Mouse (Mus musculus) liver, embryonic 15.5 days (tissue): Measurements from ENCODE around the gene Acan. TPM values are rescaled to one million over a fixed set of nuclear protein-coding genes. Genes with fewer than 3 reads are reported as not detected.
A peak's percentile ranks its signal among the peaks of the same experiment; 100 is the strongest.

Experiments used
- ATAC-seq: fragments of 200-750 bp; cut with Nextera tagmentation; 2 replicates; pipeline ENCODE4 v1.8.0; 2017; ENCODE audit warnings: moderate number of reproducible peaks, mild to moderate bottlenecking, moderate library complexity; ENCODE audit not compliant: insufficient read depth
- H3K27ac ChIP-seq: fragments of 300-500 bp; sonication (generic); replicated peaks from 2 replicates; pipeline ENCODE4 v1.5.1; 2015; ENCODE audit warnings: mild to moderate bottlenecking, inconsistent platforms
- H3K27me3 ChIP-seq: fragments of 300-500 bp; sonication (generic); 2 replicates; pipeline ENCODE4 v1.6.1; 2015; ENCODE audit warnings: mild to moderate bottlenecking, inconsistent platforms
- H3K36me3 ChIP-seq: fragments of 300-500 bp; sonication (generic); replicated peaks from 2 replicates; pipeline ENCODE4 v1.6.1; 2015; ENCODE audit warnings: moderate library complexity, mild to moderate bottlenecking, inconsistent platforms
- H3K4me1 ChIP-seq: fragments of 300-500 bp; sonication (generic); replicated peaks from 2 replicates; pipeline ENCODE4 v1.6.1; 2015; ENCODE audit warnings: inconsistent platforms
- H3K4me2 ChIP-seq: fragments of 300-500 bp; sonication (generic); 2 replicates; pipeline ENCODE4 v1.6.1; 2015; ENCODE audit warnings: moderate library complexity, mild to moderate bottlenecking, inconsistent platforms
- H3K4me3 ChIP-seq: fragments of 300-500 bp; sonication (generic); replicated peaks from 2 replicates; pipeline ENCODE4 v1.5.1; 2015; ENCODE audit warnings: mild to moderate bottlenecking, inconsistent platforms
- H3K9ac ChIP-seq: fragments of 300-500 bp; sonication (generic); 2 replicates; pipeline ENCODE4 v1.6.1; 2015; ENCODE audit warnings: moderate library complexity, mild to moderate bottlenecking, inconsistent platforms
- H3K9me3 ChIP-seq: fragments of 300-500 bp; sonication (generic); replicated peaks from 2 replicates; pipeline ENCODE4 v1.6.1; 2016; ENCODE audit warnings: inconsistent platforms
- WGBS: fragments of 180-500 bp; shearing (Covaris S2); methylation state at CpG from one replicate; pipeline ENCODE4 v1.1.7; 2015; ENCODE audit warnings: mixed read lengths; ENCODE audit not compliant: insufficient replicate concordance; 5-methylcytosine and 5-hydroxymethylcytosine counted together
- polyA plus RNA-seq: library from polyadenylated mRNA; unstranded; fragments of >200 nt; fragmentation: Nextera tagmentation; extraction: Ambion mirVana; gene quantifications from 2 replicates; pipeline ENCODE4 v1.2.1, GENCODE M21; 2015

The Acan gene
- polyA plus RNA-seq, 1 experiment from 2014 or later, result 0.33 TPM

DNA sequence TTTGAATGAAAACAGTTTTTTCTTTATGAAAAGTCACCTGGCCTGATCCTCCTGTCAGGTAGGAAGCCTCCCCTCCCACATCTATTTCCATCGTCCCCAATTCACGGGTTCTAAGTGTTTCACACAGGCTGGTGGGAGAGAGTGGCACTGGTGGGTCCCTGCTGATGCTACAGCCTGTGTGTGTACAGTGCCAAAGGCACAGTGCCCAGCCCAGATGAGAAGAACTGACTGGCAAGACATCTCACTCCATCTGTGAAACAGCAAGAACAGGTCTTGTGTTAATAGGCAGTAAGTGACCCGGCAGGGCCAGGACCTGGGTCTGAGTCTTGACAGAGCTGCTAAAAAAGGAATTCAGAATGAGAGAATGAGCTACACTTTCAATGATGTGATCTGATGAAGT, 25.9 kb downstream of the Acan start:
- Histone ChIP-seq H3K9me3 (no peaks in the 10 kb centered on the region), H3K9ac (no peak overlapping the region), H3K4me1 (no peaks in the 10 kb centered on the region), H3K4me2 (no peak overlapping the region), H3K27me3 (no peaks in the 10 kb centered on the region), H3K27ac (no peak overlapping the region), H3K4me3 (no peak overlapping the region), H3K36me3 (no peaks in the 10 kb centered on the region)
- 44% methylated on average over 3 of the region's 3 CpGs for WGBS
- no peak for ATAC-seq

DNA sequence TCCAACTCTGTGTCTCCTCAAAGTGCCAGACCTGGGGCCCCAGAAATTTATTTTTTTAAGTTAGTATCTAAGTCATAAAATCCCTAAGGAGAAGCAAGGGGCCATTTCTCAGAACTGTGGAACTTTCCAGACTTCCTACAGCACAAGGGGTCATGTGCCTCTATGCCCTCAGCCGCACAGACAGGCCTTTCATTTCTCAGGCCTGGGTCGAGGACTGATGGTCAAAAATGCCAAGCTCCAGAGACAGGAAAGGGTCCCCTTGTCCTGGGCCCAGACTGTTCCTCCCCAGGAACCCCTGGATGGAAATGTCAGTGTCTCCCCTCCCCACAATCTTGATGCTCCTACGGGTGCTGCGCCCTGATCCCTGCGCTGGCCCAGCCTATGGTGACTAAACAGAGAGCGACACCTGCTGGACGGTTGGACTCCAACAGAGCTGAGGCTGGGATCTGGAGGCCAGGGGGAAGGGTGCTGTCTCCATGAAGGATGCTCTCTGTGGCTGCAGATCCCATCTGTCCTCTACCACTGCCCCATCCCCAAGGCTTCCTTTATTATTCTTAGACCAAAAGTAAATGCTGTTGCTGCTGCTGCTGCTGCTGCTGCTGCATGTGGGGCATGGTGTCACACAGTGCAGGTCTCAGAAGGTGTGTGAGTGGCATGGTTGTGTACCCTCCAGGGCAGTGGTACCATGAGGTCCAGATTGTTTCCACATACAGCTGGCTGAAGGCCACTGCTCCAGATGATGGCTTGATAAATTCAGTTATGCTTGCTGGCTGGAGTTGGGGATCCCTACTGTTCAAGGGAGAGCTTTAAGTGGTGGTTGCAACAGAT, 27.5 kb downstream of the Acan start:
- Histone ChIP-seq H3K4me3 (no peak overlapping the region), H3K4me1 (no peaks in the 10 kb centered on the region), H3K27me3 (no peaks in the 10 kb centered on the region), H3K9ac (no peak overlapping the region), H3K27ac (no peak overlapping the region), H3K36me3 (no peaks in the 10 kb centered on the region), H3K4me2 (no peak overlapping the region), H3K9me3 (no peaks in the 10 kb centered on the region)
- ATAC-seq, result no peak
- WGBS, result 19% methylated on average over 7 of the region's 7 CpGs

GRCm38 (mm10) chr7:79089111-79089510, 35.8 kb downstream of the Acan start:
- H3K36me3 ChIP-seq, result no peaks in the 10 kb centered on the region
- no peaks in the 10 kb centered on the region for H3K4me1 ChIP-seq
- no peak overlapping the region for H3K9ac ChIP-seq
- no peak for ATAC-seq
- no peak overlapping the region for H3K27ac ChIP-seq
- no peak overlapping the region for H3K4me2 ChIP-seq
- H3K4me3 ChIP-seq, result no peak overlapping the region
- no peaks in the 10 kb centered on the region for H3K9me3 ChIP-seq
- WGBS, result 44% methylated on average over 4 of the region's 4 CpGs
- H3K27me3 ChIP-seq, result no peaks in the 10 kb centered on the region

DNA sequence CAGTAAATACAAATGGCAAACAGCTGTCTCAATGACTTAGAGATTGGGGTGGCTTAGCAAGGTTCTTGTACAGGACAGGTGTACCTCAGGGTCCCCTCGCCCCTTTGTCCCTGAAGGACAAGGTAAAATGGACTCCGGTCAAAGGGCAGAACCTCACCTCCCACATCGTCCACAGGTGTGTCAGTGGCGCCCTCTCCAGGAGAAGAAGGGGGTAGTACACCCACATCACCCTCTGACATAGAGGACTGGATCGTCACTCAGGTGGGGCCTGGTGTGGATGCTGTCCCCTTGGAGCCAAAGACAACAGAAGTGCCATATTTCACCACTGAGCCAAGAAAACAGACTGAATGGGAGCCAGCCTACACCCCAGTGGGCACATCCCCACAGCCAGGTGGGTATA, 43.2 kb downstream of the Acan start:
- Histone ChIP-seq H3K27me3 (0 out of 2 replicates have a peak, but pooled peaks cover 3% of the 10 kb centered on the region), H3K9me3 (no peaks in the 10 kb centered on the region), H3K36me3 (no peaks in the 10 kb centered on the region), H3K9ac (no peak overlapping the region), H3K4me3 (no peak overlapping the region), H3K4me1 (no peaks in the 10 kb centered on the region), H3K4me2 (no peak overlapping the region), H3K27ac (no peak overlapping the region)
- ATAC-seq, result no peak
- WGBS, result 48% methylated on average over 5 of the region's 5 CpGs

DNA sequence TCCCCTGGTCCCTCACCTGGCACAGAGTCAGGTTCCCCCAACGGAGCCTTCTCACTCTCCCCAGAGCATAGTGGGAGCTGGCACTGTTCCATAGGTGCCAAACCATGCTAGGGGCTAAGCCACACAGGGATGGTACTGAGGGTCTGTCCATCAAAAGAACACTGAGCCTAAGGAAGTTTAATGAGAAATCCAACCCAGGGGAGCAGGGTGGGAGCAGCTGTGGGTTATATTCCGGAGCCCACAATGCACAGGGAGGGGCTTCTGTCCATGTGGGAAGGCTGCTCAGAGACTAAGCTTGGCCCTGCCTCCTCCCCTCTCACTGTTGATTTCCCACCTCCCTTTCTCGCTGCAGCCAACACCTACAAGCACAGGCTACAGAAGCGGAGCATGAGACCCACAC, 60.6 kb downstream of the Acan start:
- H3K27me3 ChIP-seq, result no peaks in the 10 kb centered on the region
- no peak overlapping the region for H3K4me2 ChIP-seq
- H3K9me3 ChIP-seq, result no peaks in the 10 kb centered on the region
- no peak overlapping the region for H3K9ac ChIP-seq
- no peaks in the 10 kb centered on the region for H3K36me3 ChIP-seq
- no peak overlapping the region for H3K27ac ChIP-seq
- H3K4me3 ChIP-seq, result no peak overlapping the region
- no peak for ATAC-seq
- 51% methylated on average over 4 of the region's 4 CpGs for WGBS
- no peaks in the 10 kb centered on the region for H3K4me1 ChIP-seq

DNA sequence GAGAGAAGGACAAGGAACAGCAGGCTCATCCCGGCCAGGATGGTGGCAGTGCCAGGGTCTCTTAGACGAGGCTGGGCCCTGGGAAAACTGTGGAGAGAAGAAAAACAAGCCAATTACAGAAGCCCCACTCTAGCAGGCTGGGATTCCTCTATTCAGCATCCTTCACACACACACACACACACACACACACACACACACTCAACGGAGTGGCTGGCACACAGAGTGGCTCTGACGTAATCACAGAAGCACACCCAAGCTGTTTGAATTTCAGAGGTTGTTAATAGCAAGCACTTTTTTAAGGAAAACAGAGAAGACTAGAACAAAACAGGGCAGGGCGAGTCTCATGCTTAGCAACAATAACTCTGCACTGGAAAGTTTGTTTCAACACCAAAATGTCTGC, 70.2 kb downstream of the Acan start:
- no peaks in the 10 kb centered on the region for H3K27me3 ChIP-seq
- WGBS, result 51% methylated on average over 5 of the region's 5 CpGs
- H3K4me2 ChIP-seq, result no peak overlapping the region
- no peak for ATAC-seq
- no peak overlapping the region for H3K9ac ChIP-seq
- H3K4me3 ChIP-seq, result no peak overlapping the region
- H3K4me1 ChIP-seq, result no peaks in the 10 kb centered on the region
- no peaks in the 10 kb centered on the region for H3K9me3 ChIP-seq
- H3K27ac ChIP-seq, result no peak overlapping the region
- H3K36me3 ChIP-seq, result no peaks in the 10 kb centered on the region

DNA sequence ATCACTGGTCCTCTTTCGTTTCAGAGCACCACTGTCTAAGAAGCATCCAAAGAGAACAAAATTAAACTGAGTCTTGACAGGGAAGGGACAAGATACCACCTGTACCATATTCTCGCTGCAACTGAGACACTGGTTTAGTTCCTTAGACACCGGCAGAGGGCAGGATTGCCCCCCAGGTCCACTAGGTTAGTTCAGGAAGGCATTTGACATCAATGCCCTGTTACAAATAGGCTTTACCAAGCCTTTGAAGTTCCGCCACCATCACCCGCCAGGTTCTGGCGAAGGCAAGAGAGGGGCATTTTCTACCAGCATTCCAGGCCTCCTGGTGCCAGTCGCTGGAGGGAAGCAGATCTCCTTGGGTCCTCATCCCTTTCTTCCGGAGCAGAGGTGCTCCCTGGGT, 76.6 kb downstream of the Acan start:
- 23% methylated on average over 8 of the region's 8 CpGs for WGBS
- Histone ChIP-seq H3K9me3 (no peaks in the 10 kb centered on the region), H3K27me3 (peaks cover 28% of the 10 kb centered on the region), H3K4me2 (no peak overlapping the region), H3K9ac (no peak overlapping the region), H3K4me3 (no peak overlapping the region), H3K4me1 (0 out of 2 replicates have a peak, but pooled peaks cover 4% of the 10 kb centered on the region), H3K27ac (no peak overlapping the region), H3K36me3 (no peaks in the 10 kb centered on the region)
- ATAC-seq, result no peak

DNA sequence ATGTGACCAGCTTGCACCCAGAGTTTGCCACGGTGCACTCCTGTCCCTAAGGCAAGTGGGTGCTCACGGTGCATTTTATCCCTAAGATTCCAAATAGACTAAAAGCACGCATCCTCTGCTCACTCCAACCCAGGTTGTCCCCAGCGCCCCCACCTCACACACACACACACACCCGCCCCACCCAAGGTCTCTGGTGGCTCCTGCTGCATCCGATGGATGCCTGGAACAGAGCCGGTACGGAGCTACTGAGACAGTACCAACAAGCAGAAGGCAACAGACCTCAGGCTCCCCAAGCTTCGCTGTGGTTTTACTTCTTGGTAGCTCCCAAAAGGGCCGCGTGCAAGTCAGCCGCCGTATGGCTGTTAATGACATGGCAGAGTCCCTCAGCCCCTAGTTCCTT, 77.1 kb downstream of the Acan start:
- Histone ChIP-seq H3K36me3 (no peaks in the 10 kb centered on the region), H3K4me2 (peak overlapping the region; percentile 36), H3K9me3 (no peaks in the 10 kb centered on the region), H3K27me3 (peaks cover 28% of the 10 kb centered on the region), H3K9ac (no peak overlapping the region), H3K4me1 (0 out of 2 replicates have a peak, but pooled peaks cover 4% of the 10 kb centered on the region), H3K27ac (no peak overlapping the region), H3K4me3 (no peak overlapping the region)
- WGBS, result 14% methylated on average over 13 of the region's 13 CpGs
- ATAC-seq, result no peak

- H3K36me3 ChIP-seq, result no peaks in the 10 kb centered on the region
- H3K4me2 ChIP-seq, result peak within 1 kb of the TSS; percentile 36
- H3K9ac ChIP-seq, result no peak within 1 kb of the TSS
- no peak for ATAC-seq
- H3K4me3 ChIP-seq, result no peak within 1 kb of the TSS
- 0 out of 2 replicates have a peak, but pooled peaks cover 4% of the 10 kb centered on the region for H3K4me1 ChIP-seq
- H3K27ac ChIP-seq, result no peak within 1 kb of the TSS
- 6% methylated on average over 19 of the region's 19 CpGs for WGBS
- peaks cover 28% of the 10 kb centered on the region for H3K27me3 ChIP-seq
- H3K9me3 ChIP-seq, result no peaks in the 10 kb centered on the region
Observed at GRCm38 (mm10) chr7:79130843-79131444, 77.7 kb downstream of the Acan start, which contains the start of gene Hapln3. Gene Hapln3, minus strand, starts transcription at chr7:79131018.

DNA sequence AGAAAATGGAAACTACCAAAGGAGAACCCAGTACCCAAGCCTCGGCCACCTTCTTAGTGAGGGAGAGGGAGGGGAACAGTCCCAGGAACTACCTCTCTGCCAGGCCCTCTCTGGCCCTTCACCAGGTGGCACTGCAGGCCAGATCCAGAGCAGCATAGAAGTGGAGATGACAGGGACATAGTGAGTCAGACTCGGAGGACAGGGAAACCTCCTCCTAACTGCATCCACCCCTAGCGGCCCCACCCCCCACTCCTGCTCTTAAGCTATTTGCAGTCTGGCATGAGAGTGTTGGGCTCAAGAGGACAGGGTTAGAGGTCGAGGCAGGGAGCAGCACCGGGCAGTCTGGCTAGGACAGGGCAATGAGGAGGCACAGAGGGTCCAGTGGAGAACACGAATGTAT, 80.1 kb downstream of the Acan start:
- Histone ChIP-seq H3K9ac (no peak overlapping the region), H3K9me3 (no peaks in the 10 kb centered on the region), H3K4me2 (no peak overlapping the region), H3K27me3 (peaks cover 28% of the 10 kb centered on the region), H3K4me1 (0 out of 2 replicates have a peak, but pooled peaks cover 4% of the 10 kb centered on the region), H3K36me3 (no peaks in the 10 kb centered on the region), H3K4me3 (no peak overlapping the region), H3K27ac (no peak overlapping the region)
- ATAC-seq, result peak; percentile 33; the same call in 1 of the 2 replicates
- WGBS, result 42% methylated on average over 6 of the region's 6 CpGs

GRCm38 (mm10) chr7:79139328-79139824, 86.1 kb downstream of the Acan start:
- Histone ChIP-seq H3K27ac (no peak overlapping the region), H3K9ac (no peak overlapping the region), H3K27me3 (no peaks in the 10 kb centered on the region), H3K9me3 (no peaks in the 10 kb centered on the region), H3K4me1 (no peaks in the 10 kb centered on the region), H3K36me3 (no peaks in the 10 kb centered on the region), H3K4me2 (no peak overlapping the region), H3K4me3 (no peak overlapping the region)
- ATAC-seq, result no peak
- WGBS, result 46% methylated on average over 6 of the region's 6 CpGs
